Mouse (Mus musculus) mouse embryonic stem cell (cell line): ENCODE measurements at regions not wholly inside any gene's neighbourhood (a gene's known extent, or its start where the extent isn't known, plus 50 kb on each side); places are given as distances from the start of the nearest gene placed in this dataset.

Experiments used
- in situ Hi-C, 2 experiments: fragments of 300-500 bp; cut with MboI; formaldehyde crosslinking; loops; 1 replicate in 1 of 2; 3 replicates in 1 of 2; pipeline ENCODE4 v1.14.3; 2019 to 2020; ENCODE audit warnings: low sequenced_read_pairs in 2 of 2, low pct_unique_long_range_greater_than_20kb in 1 of 2, mixed read lengths in 1 of 2; ENCODE audit not compliant: unreplicated experiment in 1 of 2

- in situ Hi-C loops, result no loop called here
These were observed 429.3 kb downstream of the Psat1 start for GRCm38 (mm10) chr19:15517853-15518252.

- in situ Hi-C loops, result no loop called here
These were observed 430.4 kb downstream of the Psat1 start for GRCm38 (mm10) chr19:15516566-15517305.

GRCm38 (mm10) chr19:15513197-15513596 lies 433.9 kb downstream of the Psat1 start:
- in situ Hi-C loops, result no loop called here

GRCm38 (mm10) chr19:15510395-15510794 lies 436.7 kb downstream of the Psat1 start:
- in situ Hi-C loops, result no loop called here

GRCm38 (mm10) chr19:15502985-15503354 lies 444.2 kb downstream of the Psat1 start:
- in situ Hi-C loops, result no loop called here

GRCm38 (mm10) chr19:15502315-15502984 lies 444.7 kb downstream of the Psat1 start:
- in situ Hi-C loops, result no loop called here

- in situ Hi-C loops, result no loop called here
These were observed 451.6 kb downstream of the Psat1 start for GRCm38 (mm10) chr19:15495532-15495931.

- in situ Hi-C loops, result no loop called here
These were observed 459.6 kb downstream of the Psat1 start for GRCm38 (mm10) chr19:15487576-15487975.

- in situ Hi-C loops, result no loop called here
These were observed 465.5 kb downstream of the Psat1 start for GRCm38 (mm10) chr19:15481605-15482004.

- in situ Hi-C loops, result no loop called here
These were observed 477.6 kb downstream of the Psat1 start for GRCm38 (mm10) chr19:15469541-15469940.

- in situ Hi-C loops, result no loop called here
These were observed 480.4 kb downstream of the Psat1 start for GRCm38 (mm10) chr19:15466713-15467112.

- in situ Hi-C loops, result no loop called here
These were observed 481.9 kb downstream of the Psat1 start for GRCm38 (mm10) chr19:15465063-15465760.

- in situ Hi-C loops, result no loop called here
These were observed 489.3 kb downstream of the Psat1 start for GRCm38 (mm10) chr19:15457793-15458192.

GRCm38 (mm10) chr19:15456943-15457735 lies 490.0 kb downstream of the Psat1 start:
- in situ Hi-C loops, result no loop called here

GRCm38 (mm10) chr19:15448989-15449388 lies 498.1 kb downstream of the Psat1 start:
- in situ Hi-C loops, result no loop called here

GRCm38 (mm10) chr19:15431798-15432197 lies 515.3 kb downstream of the Psat1 start:
- in situ Hi-C loops, result no loop called here

- in situ Hi-C loops, result no loop called here
These were observed 525.8 kb downstream of the Psat1 start for GRCm38 (mm10) chr19:15421311-15421710.

- in situ Hi-C loops, result no loop called here
These were observed 548.5 kb downstream of the Psat1 start for GRCm38 (mm10) chr19:15398624-15399023.

GRCm38 (mm10) chr19:15371682-15372081 lies 575.5 kb downstream of the Psat1 start:
- in situ Hi-C loops, result no loop called here
